Mouse (Mus musculus) yolk sac, embryonic 10.5 days (tissue): ENCODE measurements at regions not wholly inside any gene's neighbourhood (a gene's known extent, or its start where the extent isn't known, plus 50 kb on each side); places are given as distances from the start of the nearest gene placed in this dataset.

Experiments
- DNase-seq: peaks from one replicate; pipeline ENCODE4 v3.0.0-alpha.2; 2017; ENCODE audit warnings: low spot score

DNA sequence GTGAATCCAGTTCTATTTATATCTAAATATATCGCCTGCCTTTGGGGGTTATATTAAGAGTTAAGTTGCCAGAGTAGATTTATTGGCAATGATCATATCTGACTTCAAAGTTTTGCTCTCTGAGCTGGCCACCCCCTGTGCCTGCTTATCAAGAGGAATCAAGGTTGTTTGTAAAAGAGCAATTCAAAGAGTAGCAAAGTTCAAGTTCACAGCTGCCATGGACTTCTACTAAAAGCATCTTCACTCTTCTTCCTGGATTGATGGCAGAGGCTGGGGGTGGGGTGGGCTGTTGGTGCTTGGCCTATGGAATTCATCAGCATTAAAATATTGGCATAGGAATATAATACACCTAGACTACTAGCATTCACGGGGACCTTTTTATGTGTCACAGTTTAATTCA lies 131.2 kb upstream of the Cxxc4 start:
- DNase-seq: no peak

DNA sequence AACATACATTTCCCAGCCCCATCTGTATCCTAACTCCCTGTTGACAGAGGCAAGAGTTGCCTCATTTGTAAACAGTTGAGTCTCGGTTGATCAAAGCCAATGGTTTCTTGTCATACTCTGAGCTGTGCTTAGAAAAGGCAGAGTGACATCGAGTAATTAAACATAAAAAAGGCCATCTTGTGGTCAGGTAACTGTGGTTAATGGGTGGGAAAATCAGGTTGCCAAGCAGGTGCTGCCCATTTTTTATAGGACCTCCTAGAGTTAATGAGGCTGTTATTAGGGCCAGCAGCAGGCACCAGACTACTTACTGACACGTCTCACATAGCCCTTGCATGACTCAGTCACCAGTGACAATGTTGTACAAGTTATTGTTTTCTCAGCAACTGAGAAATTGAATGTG lies 130.7 kb upstream of the Cxxc4 start:
- no peak for DNase-seq

DNA sequence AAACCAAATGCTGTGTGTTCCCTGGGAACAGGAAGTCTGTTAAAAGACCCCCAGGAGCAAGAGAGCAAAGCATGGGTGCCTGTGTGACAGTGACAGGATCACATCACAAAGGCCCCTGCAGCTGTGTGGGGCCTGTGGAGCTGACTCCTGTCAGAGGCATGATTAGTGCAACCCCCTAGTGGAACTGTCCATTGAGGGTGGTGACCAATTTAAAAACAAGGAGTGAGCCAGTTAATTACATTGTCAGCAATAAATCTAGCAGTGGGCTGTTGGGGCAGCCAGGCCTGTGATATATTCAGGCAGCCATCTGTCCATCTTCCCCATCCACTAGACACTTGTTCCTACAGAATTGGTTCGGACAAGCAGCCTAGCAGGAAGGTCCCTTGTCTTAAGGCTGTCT lies 121.8 kb upstream of the Cxxc4 start:
- DNase-seq: no peak

DNA sequence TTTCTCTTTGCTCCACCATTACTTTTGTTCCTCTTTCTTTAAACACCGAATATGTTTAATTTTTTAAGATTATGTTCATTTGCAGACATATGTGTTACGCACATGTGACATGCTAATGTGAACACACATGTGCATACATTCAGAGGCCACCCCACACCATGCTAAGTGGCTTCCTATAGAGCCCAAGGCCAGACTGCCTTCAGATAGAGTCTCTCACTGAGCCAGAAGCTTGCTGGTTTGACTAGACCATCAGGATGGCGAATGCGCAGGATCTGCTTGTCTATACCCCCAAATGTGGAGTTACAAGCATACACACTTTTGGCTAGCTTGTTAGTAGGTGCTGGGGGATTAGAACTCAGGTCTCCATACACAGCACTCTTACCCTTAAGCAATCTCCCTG lies 121.3 kb upstream of the Cxxc4 start:
- DNase-seq: no peak

DNA sequence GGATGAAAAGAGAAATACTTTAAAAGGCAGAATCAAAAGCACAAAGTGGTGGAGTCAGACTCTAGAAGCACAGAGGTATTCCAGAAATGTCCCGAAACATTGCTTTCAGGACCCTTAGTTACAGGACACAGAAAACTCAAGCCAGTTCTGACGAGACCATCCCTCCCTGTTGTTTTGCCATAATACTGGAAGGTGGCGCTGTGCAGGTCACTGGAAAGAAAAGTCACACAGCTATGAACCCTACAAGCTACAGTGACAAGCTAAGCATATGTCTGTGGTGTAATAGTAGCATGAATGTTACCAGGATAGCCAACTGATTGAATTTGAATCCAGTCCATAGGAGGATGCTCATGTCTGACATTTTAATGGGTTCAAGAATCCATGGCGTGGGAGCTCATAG lies 117.4 kb upstream of the Cxxc4 start:
- no peak for DNase-seq

GRCm38 (mm10) chr3:134124982-134125381 lies 111.3 kb upstream of the Cxxc4 start:
- no peak for DNase-seq

DNA sequence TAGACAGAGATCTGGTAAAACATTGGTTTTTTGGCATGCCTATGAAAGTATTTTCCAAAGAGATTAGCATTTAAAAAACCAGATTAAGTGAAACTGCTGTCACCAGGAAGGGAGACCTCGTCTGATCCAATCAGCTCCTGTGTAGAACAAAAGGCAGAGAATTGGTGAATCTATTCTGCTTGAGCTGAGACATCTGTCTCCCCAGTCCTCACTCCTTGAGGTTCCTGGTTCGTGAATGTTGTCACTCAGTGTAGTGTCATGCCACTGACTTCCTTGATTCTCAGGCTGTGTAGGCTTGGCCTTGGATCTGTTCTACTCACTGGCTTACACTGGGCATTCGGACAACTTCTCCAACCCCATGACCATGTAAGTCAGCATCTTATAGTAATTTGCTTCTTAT lies 105.9 kb upstream of the Cxxc4 start:
- no peak for DNase-seq

GRCm38 (mm10) chr3:134145251-134145650 lies 91.0 kb upstream of the Cxxc4 start:
- DNase-seq: no peak

DNA sequence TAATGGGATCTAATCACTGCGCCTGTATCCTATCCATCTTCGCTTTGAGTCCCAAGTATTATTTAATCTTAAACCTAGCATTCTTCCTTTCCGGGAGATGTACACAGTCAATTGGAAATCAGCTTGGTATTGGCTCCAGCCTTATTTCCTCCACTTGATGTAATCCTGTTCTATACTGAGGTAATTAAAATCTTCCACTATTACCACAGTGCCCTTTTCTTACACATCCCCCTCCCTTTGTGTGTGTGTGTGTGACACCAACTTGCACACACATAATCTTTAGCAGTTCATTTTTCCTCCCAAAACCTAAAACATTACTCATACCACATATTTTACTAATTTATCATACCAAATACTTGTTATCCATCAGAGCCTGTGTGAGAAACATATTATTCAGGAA lies 90.3 kb upstream of the Cxxc4 start:
- no peak for DNase-seq

GRCm38 (mm10) chr3:134146373-134147224 lies 89.7 kb upstream of the Cxxc4 start:
- peak; percentile 49 for DNase-seq

DNA sequence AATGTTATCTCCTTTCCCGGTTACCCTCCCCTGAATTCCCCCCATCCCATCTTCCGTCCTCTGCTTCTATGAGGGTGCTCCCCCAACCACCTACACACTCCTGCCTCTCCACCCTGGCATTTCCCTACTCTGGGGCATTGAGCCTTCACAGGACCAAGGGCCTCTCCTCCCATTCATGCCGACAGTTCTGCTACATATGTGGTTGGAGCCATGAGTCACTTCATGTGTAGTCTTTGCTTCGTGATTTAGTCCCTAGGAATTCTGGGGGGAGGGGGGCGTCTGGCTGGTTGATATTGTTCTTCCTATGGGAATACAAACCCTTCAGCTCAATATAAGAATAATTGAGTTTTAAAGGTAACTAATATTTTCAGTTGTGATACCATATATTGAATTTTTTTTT lies 74.0 kb upstream of the Cxxc4 start:
- DNase-seq: no peak

DNA sequence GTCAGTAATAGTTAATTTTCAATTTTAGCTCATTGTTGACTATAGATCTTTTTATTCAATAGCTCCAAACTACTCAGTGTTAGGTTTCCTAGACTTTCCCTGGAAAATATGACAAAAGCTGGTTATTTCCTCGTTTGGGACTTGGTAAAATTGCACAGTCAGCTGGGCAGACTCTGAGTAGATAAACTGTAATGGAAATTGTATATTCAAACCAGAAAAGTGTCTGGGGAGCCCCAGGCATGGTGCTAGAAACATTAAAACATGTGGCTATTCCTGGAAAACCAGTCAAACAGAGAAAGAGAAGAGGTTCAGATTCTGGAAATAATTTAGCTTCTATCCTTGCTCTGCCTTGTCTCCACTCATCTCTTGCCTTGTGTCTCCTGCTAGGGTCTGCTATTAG lies 66.4 kb upstream of the Cxxc4 start:
- DNase-seq: no peak

- no peak for DNase-seq
These were observed 63.9 kb upstream of the Cxxc4 start for GRCm38 (mm10) chr3:134172357-134172756.

DNA sequence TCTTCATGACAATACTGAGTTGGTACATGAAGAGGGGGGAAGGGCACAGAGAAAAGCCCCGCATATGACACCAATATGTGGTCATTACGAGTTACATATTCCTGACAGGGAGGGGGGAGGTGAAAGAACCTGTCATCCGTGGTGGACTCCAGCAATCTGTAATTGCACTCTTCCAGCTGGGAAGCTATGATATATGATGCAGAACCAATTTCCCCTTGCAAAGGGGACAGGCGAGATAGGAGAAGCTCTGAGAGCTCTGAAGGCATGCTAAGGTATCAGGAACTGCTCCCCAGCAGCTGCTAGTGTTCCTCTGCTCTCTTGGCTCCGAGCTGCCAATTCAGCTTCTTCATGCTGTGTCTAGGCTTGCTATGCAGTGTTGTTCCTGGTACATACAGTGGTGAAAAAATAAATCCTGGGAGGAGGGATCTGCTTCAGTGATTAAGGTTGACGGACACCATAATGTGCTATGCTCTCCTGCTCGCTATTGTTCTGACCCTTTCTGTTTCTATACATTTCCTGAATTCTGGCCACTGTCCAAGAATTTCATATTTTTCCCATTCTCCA lies 57.7 kb upstream of the Cxxc4 start:
- no peak for DNase-seq

- no peak for DNase-seq
These were observed 52.2 kb upstream of the Cxxc4 start for GRCm38 (mm10) chr3:134184042-134184441.
